ENCODE assay signal across 1 mouse cellular context in genomic region chr4:32162694-32163240, GRCm38 (mm10).
TF ChIP-seq lines count a peak whose summit lies in the region.

No protein-coding gene starts in this region.

TF ChIP-seq in MEL, 35 proteins besides CTCF, POLR2A, EP300 and RAD21 (continued from another document):
- peak; percentile 84 for TF ChIP-seq MXI1 (IDR thresholded peaks at IDR 0.05; ENCODE audit: low read depth, low read length)
- TF ChIP-seq TBP (IDR thresholded peaks at IDR 0.05; ENCODE audit: low read depth, low read length) = no peak
- TF ChIP-seq NELFE (IDR thresholded peaks at IDR 0.05; ENCODE audit: low read depth, low read length) = no peak
- TF ChIP-seq UBTF (IDR thresholded peaks at IDR 0.05; ENCODE audit: borderline replicate concordance, insufficient read depth, low read depth, low read length) = no peak
- no peak for TF ChIP-seq TCF12 (IDR thresholded peaks at IDR 0.05; ENCODE audit: low read depth, low read length)
- 0 out of 2 replicates have a peak, but pooled peaks have one; percentile 23 for TF ChIP-seq ETS1 (IDR thresholded peaks at IDR 0.05; ENCODE audit: low read depth, low read length)
